Mouse (Mus musculus) myocyte (in vitro differentiated cells): ENCODE measurements at regions not wholly inside any gene's neighbourhood (a gene's known extent, or its start where the extent isn't known, plus 50 kb on each side); places are given as distances from the start of the nearest gene placed in this dataset.

Experiments used
- CEBPB ChIP-seq: IDR thresholded peaks from 2 replicates; pipeline ENCODE4 v1.6.1; 2011; ENCODE audit warnings: mild to moderate bottlenecking, moderate library complexity; ENCODE audit not compliant: poor library complexity, insufficient read depth, severe bottlenecking
- MAX ChIP-seq: IDR thresholded peaks from one replicate; pipeline ENCODE4 v1.6.1; 2011; ENCODE audit warnings: low read depth, mild to moderate bottlenecking, control low read depth
- MYOD1 ChIP-seq, 3 experiments: IDR thresholded peaks; one replicate each; pipeline ENCODE4 v1.6.1; 2011; ENCODE audit warnings: control low read depth in 2 of 3, low read depth in 2 of 3, mild to moderate bottlenecking in 2 of 3, moderate library complexity in 1 of 3; ENCODE audit not compliant: insufficient read length in 2 of 3, control insufficient read depth in 1 of 3
- MYOG ChIP-seq, 3 experiments: IDR thresholded peaks; one replicate each; pipeline ENCODE4 v1.6.1; 2011; ENCODE audit warnings: control low read depth in 2 of 3, low read depth in 2 of 3, mild to moderate bottlenecking in 2 of 3; ENCODE audit not compliant: insufficient read length in 2 of 3, control insufficient read depth in 1 of 3, insufficient read depth in 1 of 3
- POLR2A ChIP-seq: IDR thresholded peaks from one replicate; pipeline ENCODE4 v1.6.1; 2011; ENCODE audit warnings: low read depth, mild to moderate bottlenecking, control low read depth, moderate library complexity; ENCODE audit not compliant: insufficient read length
- POLR2AphosphoS2 ChIP-seq: IDR thresholded peaks from one replicate; pipeline ENCODE4 v1.6.1; 2011; ENCODE audit warnings: low read depth, control low read depth; ENCODE audit not compliant: insufficient read length

GRCm38 (mm10) chr10:122553124-122553822 is 105.0 kb downstream of the Avpr1a start:
- no peak for TF ChIP-seq CEBPB
- TF ChIP-seq POLR2A = no peak
- no peak for TF ChIP-seq MYOD1 (IDR thresholded peaks at IDR 0.05; ENCODE audit: control insufficient read depth in 1 of 3, insufficient read length in 2 of 3, low read depth in 2 of 3)
- TF ChIP-seq POLR2AphosphoS2 = no peak
- no peak for TF ChIP-seq MYOG (IDR thresholded peaks at IDR 0.05; ENCODE audit: control insufficient read depth in 1 of 3, insufficient read depth in 1 of 3, insufficient read length in 2 of 3, low read depth in 2 of 3)
- TF ChIP-seq MAX = no peak
